Comparison of ENCODE assay signal across 19 mouse cellular contexts in the genomic region with DNA sequence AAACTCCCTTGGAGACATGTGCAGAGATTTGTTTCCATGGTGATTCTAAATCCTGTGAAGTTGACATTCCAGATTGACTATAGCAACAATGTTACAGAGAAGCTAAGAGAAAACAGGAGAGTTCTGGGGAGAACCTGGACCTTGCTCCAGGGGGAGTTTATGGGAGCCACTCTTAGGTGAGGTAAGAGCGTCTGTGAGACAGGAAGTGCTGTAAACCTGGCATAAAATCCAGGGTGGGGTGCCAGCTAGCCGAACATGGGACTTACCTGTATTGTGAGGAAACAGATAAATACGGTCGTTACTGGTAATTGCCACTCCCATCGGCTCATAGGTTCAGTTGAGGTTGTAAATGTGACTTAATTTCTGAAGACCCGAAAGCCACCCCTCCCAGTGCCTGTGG.
"Had no signal": no experiment of that assay in that cellular context is flagged by ENCODE, and none has a peak within 500 bp of the region (broad histone marks: within the 10 kb centered on the region; RNA-seq: fewer than 3 reads in every experiment).

No protein-coding gene starts in this region.

- H3K4me3 ChIP-seq: liver, embryonic 13.5 days; liver, embryonic 15.5 days; lung, embryonic 15.5 days; megakaryocyte, embryonic 14.5 days; midbrain, embryonic 13.5 days; midbrain, embryonic 15.5 days; neural tube, embryonic 12.5 days had no signal

- H3K27ac ChIP-seq: liver, embryonic 13.5 days; liver, embryonic 15.5 days; lung, embryonic 15.5 days; macrophage; midbrain, embryonic 13.5 days; midbrain, embryonic 15.5 days; neural tube, embryonic 12.5 days had no signal

- H3K4me2 ChIP-seq: liver, embryonic 13.5 days; liver, embryonic 15.5 days; lung, embryonic 15.5 days; midbrain, embryonic 11.5 days; midbrain, embryonic 13.5 days; midbrain, embryonic 15.5 days; neural tube, embryonic 12.5 days had no signal

- H3K9ac ChIP-seq: liver, embryonic 13.5 days; liver, embryonic 15.5 days; liver, postnatal 0 days; lung, embryonic 15.5 days; midbrain, embryonic 13.5 days; midbrain, embryonic 15.5 days; neural tube, embryonic 12.5 days had no signal

- ATAC-seq: liver, postnatal 0 days; lung, postnatal 0 days; midbrain, embryonic 13.5 days; midbrain, embryonic 15.5 days had no signal

- H3K36me3 ChIP-seq: liver, embryonic 15.5 days; lung, embryonic 15.5 days; midbrain, embryonic 13.5 days; midbrain, embryonic 15.5 days; neural tube, embryonic 12.5 days had no signal

- H3K27me3 ChIP-seq: liver, embryonic 13.5 days; liver, embryonic 15.5 days; lung, embryonic 15.5 days; megakaryocyte, embryonic 14.5 days; midbrain, embryonic 15.5 days; neural tube, embryonic 12.5 days had no signal

- H3K9me3 ChIP-seq: liver, embryonic 13.5 days; liver, embryonic 15.5 days; lung, embryonic 15.5 days; megakaryocyte, embryonic 14.5 days; midbrain, embryonic 13.5 days; midbrain, embryonic 15.5 days; neural tube, embryonic 12.5 days had no signal

- DNase-seq: liver, embryonic 13.5 days; liver, postnatal 0 days; lung, adult 2 months; lung, postnatal 14 days; lung, postnatal 36 days; right cerebral cortex, postnatal 25 days; right cerebral cortex, postnatal 4 days; thymus, adult 18-20 months; thymus, postnatal 14 days; thymus, postnatal 36 days had no signal

- H3K4me1 ChIP-seq: liver, embryonic 13.5 days; liver, embryonic 15.5 days; lung, embryonic 15.5 days had no signal
